Mouse (Mus musculus): Measurements from ENCODE around the gene Wrnip1. TPM values are rescaled to one million over a fixed set of nuclear protein-coding genes. Genes with fewer than 3 reads are reported as not detected.

Wrnip1 gene
- polyA plus RNA-seq, 1 experiment from 2014 or later = 26.2 TPM

DNA sequence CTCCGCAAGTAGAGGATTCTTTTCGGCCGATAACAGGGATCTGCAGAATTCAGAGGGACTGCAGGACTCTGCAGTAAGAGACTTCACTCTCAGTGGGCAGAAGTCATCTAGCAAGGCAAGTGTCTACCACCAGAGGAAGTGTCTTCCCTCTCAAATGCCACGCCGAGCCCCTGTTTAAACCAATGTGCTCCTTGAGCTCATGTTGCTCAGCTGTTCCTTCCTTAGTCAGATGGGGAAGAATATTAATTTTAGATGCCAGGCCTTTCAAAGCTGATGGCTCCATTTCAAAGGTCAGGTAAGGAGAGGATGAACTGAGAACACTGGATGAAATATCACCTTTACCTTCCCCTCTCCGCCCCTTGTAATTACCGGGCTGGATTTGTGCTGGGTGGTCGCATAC lies 18.0 kb upstream of the Wrnip1 start, which contains the start of gene Mylk4:
Gene Mylk4 (minus strand): TSS at position 139 of the 400 bp plus-strand sequence.
- Histone ChIP-seq H3K27ac (no peak within 1 kb of the TSS), H3K27me3 (no peaks in the 10 kb centered on the region), H3K9ac (no peak within 1 kb of the TSS), H3K36me3 (no peaks in the 10 kb centered on the region), H3K9me3 (no peaks in the 10 kb centered on the region), H3K4me3 (no peak within 1 kb of the TSS), H3K4me1 (peaks cover 1% of the 10 kb centered on the region; the same call in 1 of the 2 replicates), H3K4me2 (no peak within 1 kb of the TSS)
- WGBS = 77% methylated on average over 8 of the region's 8 CpGs
- ATAC-seq (ENCODE audit: insufficient number of reproducible peaks, low FRiP score, low TSS enrichment, low read depth) = no peak

DNA sequence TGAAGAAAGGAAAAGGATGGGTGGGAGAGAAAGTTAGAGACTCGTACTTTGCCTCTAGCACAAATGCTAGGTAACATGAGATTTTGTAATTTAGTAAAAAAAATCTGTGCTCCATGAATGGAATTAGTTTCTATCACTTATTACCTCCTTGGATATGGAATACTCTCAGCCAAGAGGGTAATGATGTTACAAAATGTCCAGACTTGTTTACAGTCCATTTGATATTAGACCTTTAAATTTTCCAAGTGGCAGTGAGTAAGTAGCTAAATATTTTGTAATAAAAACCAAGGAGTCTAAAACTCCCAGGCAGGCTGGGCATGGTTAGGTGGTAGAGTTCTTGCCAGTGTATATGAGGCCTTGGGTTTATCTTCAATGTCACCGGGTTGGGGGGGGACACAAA lies 14.3 kb upstream of the Wrnip1 start:
- 54% methylated on average over 2 of the region's 2 CpGs for WGBS
- H3K27me3 ChIP-seq = no peaks in the 10 kb centered on the region

DNA sequence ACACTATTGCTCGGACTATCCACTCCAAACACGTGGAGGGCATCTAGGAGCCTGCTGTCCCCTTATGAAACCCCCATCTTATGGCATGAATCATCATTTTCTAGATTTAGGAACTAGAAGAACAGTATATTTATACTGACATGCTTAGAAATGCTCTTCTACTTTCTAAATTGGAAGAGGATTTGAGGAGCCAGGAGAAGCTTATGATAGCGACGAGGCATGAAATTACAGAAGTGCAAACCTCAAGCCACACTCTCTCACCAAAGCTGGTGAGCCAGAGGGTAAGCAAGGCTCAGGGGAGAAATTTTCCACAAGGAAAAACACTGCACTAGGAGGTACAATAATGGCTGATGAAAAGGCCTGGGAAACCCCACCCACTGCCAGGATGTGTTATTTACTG lies 12.1 kb upstream of the Wrnip1 start:
- 73% methylated on average over 4 of the region's 4 CpGs for whole genome bisulfite sequencing
- no peaks in the 10 kb centered on the region for H3K36me3 ChIP-seq
- no peak overlapping the region for H3K9ac ChIP-seq
- ATAC-seq (ENCODE audit: insufficient number of reproducible peaks, low FRiP score, low TSS enrichment, low read depth) = no peak
- no peak overlapping the region for H3K27ac ChIP-seq
- no peaks in the 10 kb centered on the region for H3K27me3 ChIP-seq
- H3K4me1 ChIP-seq = 0 out of 2 replicates have a peak, but pooled peaks cover 3% of the 10 kb centered on the region
- H3K4me2 ChIP-seq = no peak overlapping the region
- no peaks in the 10 kb centered on the region for H3K9me3 ChIP-seq
- no peak overlapping the region for H3K4me3 ChIP-seq

More for the DNA sequence above, 14.3 kb upstream of the Wrnip1 start:
- no peaks in the 10 kb centered on the region for H3K36me3 ChIP-seq
- H3K27ac ChIP-seq = no peak overlapping the region
- no peaks in the 10 kb centered on the region for H3K4me1 ChIP-seq
- ATAC-seq (ENCODE audit: insufficient number of reproducible peaks, low FRiP score, low TSS enrichment, low read depth) = no peak
- H3K9ac ChIP-seq = no peak overlapping the region
- no peak overlapping the region for H3K4me3 ChIP-seq
- H3K4me2 ChIP-seq = no peak overlapping the region
- no peaks in the 10 kb centered on the region for H3K9me3 ChIP-seq

GRCm38 (mm10) chr13:32794619-32795018 lies 7.2 kb upstream of the Wrnip1 start:
- Histone ChIP-seq H3K9ac (no peak overlapping the region), H3K36me3 (no peaks in the 10 kb centered on the region), H3K9me3 (no peaks in the 10 kb centered on the region), H3K4me3 (no peak overlapping the region), H3K4me1 (0 out of 2 replicates have a peak, but pooled peaks cover 3% of the 10 kb centered on the region), H3K4me2 (no peak overlapping the region), H3K27ac (no peak overlapping the region), H3K27me3 (no peaks in the 10 kb centered on the region)
- ATAC-seq (ENCODE audit: insufficient number of reproducible peaks, low FRiP score, low TSS enrichment, low read depth) = no peak
- 43% methylated on average over 2 of the region's 2 CpGs for WGBS

DNA sequence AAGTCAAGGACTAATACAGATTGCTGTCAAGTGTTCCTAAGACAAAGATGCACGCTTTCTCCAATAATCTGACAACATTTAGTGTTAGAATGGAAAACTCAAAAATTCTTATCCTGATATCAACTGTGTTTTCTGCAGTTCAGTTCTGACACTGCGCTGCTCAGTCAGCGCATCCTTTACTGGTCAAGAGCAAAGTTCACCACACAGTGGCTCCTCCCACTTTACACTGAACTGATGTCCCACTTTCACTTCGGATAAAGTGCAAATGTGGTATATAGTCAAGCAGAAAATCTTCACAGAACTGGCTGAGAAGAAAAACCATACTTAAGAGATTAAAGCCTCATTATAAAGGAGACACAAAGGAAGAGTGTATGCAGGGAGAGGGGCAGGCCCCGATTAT lies 6.7 kb upstream of the Wrnip1 start:
- no peak overlapping the region for H3K4me2 ChIP-seq

DNA sequence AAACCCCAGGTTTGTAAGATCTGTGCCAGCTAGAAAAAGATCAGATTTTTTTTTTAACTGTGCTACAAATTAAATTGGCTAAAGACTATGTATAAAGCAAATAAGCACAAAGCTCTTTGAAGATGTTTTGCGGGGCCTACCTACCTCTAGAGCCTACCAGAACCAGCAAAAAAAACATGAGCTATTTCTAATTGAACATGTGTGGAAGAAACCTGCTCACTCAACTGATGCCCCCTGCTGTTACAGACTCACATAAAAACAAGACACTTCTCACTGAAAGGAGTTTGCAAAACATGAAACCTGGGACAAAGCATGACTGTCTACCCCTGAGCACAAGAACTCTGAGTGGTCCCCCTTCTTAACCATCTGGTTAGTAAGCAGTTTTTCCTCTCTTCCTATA lies 4.8 kb upstream of the Wrnip1 start:
- Histone ChIP-seq H3K4me1 (0 out of 2 replicates have a peak, but pooled peaks cover 3% of the 10 kb centered on the region), H3K9ac (no peak overlapping the region), H3K4me2 (no peak overlapping the region), H3K4me3 (no peak overlapping the region), H3K27me3 (no peaks in the 10 kb centered on the region), H3K9me3 (no peaks in the 10 kb centered on the region), H3K36me3 (no peaks in the 10 kb centered on the region), H3K27ac (peak overlapping the region; percentile 28; the same call in 1 of the 2 replicates)
- no peak for ATAC-seq (ENCODE audit: insufficient number of reproducible peaks, low FRiP score, low TSS enrichment, low read depth)
- WGBS = 27% methylated on average over 1 of the region's 1 CpGs

More for the DNA sequence above, 6.7 kb upstream of the Wrnip1 start:
- no peaks in the 10 kb centered on the region for H3K9me3 ChIP-seq
- H3K4me3 ChIP-seq = no peak overlapping the region
- no peaks in the 10 kb centered on the region for H3K27me3 ChIP-seq
- ATAC-seq (ENCODE audit: insufficient number of reproducible peaks, low FRiP score, low TSS enrichment, low read depth) = no peak
- no peaks in the 10 kb centered on the region for H3K36me3 ChIP-seq
- no peak overlapping the region for H3K27ac ChIP-seq
- H3K4me1 ChIP-seq = 0 out of 2 replicates have a peak, but pooled peaks cover 3% of the 10 kb centered on the region
- no peak overlapping the region for H3K9ac ChIP-seq
- 90% methylated on average over 5 of the region's 5 CpGs for WGBS

- WGBS = 67% methylated on average over 2 of the region's 2 CpGs
- H3K4me2 ChIP-seq = no peak overlapping the region
- H3K9ac ChIP-seq = no peak overlapping the region
- H3K9me3 ChIP-seq = no peaks in the 10 kb centered on the region
- no peaks in the 10 kb centered on the region for H3K27me3 ChIP-seq
- H3K4me3 ChIP-seq = no peak overlapping the region
- peaks cover 13% of the 10 kb centered on the region for H3K4me1 ChIP-seq
- H3K36me3 ChIP-seq = no peaks in the 10 kb centered on the region
- no peak for ATAC-seq (ENCODE audit: insufficient number of reproducible peaks, low FRiP score, low TSS enrichment, low read depth)
- H3K27ac ChIP-seq = no peak overlapping the region
These were observed 2.7 kb upstream of the Wrnip1 start for GRCm38 (mm10) chr13:32799131-32799530.

DNA sequence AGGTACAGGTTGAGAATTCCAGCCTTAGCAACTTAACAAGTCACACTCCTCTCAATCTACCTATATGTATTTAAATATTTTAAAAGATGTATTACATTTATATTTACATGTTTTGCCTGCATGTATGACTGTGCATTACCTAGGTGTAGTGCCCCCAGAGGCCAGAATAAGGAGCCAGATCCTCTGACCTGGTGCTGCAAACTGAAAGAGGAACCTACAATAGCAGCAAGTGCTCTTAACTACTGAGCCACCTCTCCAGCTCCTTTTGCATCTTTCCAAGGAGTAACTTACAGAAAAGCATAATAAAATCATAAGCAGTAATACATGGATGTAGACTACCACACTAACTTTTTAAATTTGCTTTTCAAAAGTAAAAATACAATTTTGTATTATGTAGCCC lies 979 bp upstream of the Wrnip1 start:
- no peak overlapping the region for H3K9ac ChIP-seq
- H3K4me3 ChIP-seq = no peak overlapping the region
- H3K27me3 ChIP-seq = no peaks in the 10 kb centered on the region
- no peak overlapping the region for H3K27ac ChIP-seq
- no peak for ATAC-seq (ENCODE audit: insufficient number of reproducible peaks, low FRiP score, low TSS enrichment, low read depth)
- H3K4me2 ChIP-seq = peak overlapping the region; percentile 78; the same call in 1 of the 2 replicates
- peaks cover 13% of the 10 kb centered on the region for H3K4me1 ChIP-seq
- H3K9me3 ChIP-seq = no peaks in the 10 kb centered on the region
- peaks cover 7% of the 10 kb centered on the region; the same call in 1 of the 2 replicates for H3K36me3 ChIP-seq

DNA sequence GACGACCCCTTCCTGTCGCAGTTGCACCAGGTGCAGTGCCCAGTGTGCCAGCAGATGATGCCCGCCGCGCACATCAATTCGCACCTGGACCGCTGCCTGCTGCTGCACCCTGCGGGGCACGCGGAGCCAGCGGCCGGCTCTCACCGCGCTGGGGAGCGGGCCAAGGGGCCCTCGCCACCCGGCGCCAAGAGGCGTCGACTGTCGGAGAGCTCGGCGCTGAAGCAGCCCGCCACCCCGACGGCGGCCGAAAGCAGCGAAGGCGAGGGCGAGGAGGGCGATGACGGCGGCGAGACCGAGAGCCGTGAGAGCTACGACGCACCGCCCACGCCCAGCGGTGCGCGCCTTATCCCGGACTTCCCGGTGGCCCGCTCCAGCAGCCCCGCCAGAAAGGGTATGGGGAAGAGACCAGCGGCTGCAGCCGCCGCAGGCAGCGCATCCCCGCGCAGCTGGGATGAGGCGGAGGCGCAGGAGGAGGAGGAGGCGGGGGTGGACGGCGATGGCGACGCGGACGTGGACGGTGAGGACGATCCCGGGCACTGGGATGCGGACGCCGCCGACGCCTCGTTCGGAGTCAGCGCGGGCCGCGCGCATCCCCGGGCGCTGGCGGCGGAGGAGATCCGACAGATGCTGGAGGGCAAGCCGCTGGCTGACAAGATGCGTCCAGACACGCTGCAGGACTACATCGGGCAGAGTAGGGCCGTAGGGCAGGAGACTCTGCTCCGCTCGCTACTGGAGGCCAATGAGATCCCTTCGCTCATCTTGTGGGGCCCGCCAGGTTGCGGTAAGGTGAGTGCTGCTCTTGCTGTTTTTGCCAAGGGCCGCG lies 632 bp downstream of the Wrnip1 start, which contains the start of gene D930007J09Rik:
Gene D930007J09Rik (minus strand): TSS at position 591 of the 823 bp plus-strand sequence.
- peaks cover 13% of the 10 kb centered on the region for H3K4me1 ChIP-seq
- H3K4me2 ChIP-seq = peak within 1 kb of the TSS; percentile 78
- under 1% methylated on average over 95 of the region's 95 CpGs for WGBS
- peak within 1 kb of the TSS; percentile 86 for H3K27ac ChIP-seq
- H3K27me3 ChIP-seq = no peaks in the 10 kb centered on the region
- peaks cover 18% of the 10 kb centered on the region for H3K36me3 ChIP-seq
- H3K4me3 ChIP-seq = peak within 1 kb of the TSS; percentile 83
- ATAC-seq (ENCODE audit: insufficient number of reproducible peaks, low FRiP score, low TSS enrichment, low read depth) = peak; percentile 8
- no peaks in the 10 kb centered on the region for H3K9me3 ChIP-seq
- peak within 1 kb of the TSS; percentile 84 for H3K9ac ChIP-seq

DNA sequence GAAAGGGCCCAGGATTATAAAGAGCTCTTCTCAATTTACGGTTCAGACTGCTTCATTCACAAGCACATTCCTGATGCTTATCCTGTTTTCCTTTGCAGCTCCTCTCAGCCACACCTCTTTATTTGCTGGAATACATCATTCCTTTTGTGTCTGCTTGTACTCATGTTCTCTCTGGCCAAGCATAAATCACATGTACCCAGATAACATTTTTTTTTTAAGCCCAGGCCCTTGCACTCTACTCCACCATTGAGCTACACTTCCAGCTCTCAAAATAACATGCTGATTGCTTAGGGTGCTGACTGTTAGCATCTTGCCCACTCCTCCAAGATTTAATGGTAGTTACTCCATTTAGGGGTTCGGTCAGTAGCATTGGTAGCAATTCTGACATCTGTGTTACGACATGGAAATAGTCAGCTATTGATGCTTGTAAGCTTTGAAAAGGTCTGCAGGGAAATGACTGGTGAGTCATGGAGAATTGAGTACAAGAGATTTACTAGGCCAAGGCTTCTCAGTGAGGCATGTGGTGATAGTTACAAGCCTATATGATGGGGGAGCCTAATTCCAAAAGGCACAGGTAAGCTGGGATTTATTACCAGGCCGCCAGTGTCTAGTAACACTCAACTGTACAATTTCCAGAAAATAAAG lies 2.0 kb downstream of the Wrnip1 start:
- no peak for ATAC-seq (ENCODE audit: insufficient number of reproducible peaks, low FRiP score, low TSS enrichment, low read depth)
- Histone ChIP-seq H3K4me3 (peak overlapping the region; percentile 83), H3K27ac (no peak overlapping the region), H3K9me3 (no peaks in the 10 kb centered on the region), H3K4me1 (peaks cover 13% of the 10 kb centered on the region), H3K4me2 (peak overlapping the region; percentile 78), H3K36me3 (peaks cover 24% of the 10 kb centered on the region), H3K9ac (no peak overlapping the region), H3K27me3 (no peaks in the 10 kb centered on the region)
- WGBS = 49% methylated on average over 4 of the region's 4 CpGs

DNA sequence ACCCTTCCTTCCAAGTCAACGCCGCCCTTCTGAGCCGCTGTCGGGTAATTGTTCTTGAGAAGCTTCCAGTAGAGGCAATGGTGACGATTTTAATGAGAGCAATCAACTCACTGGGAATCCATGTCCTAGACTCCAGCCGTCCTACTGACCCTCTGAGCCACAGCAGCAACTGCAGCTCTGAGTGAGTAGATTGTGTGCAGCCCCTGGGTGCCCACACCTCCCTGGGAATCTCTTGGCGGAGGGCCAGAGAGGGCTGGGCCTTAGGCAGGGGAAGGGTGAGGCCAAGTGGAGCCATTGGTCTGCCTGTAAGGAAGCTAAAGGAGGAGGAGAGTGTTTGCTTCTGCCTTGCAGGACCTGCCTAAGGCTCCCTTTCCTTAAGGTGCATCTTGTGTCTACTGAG lies 5.0 kb downstream of the Wrnip1 start:
- H3K4me1 ChIP-seq = peaks cover 13% of the 10 kb centered on the region
- H3K27me3 ChIP-seq = no peaks in the 10 kb centered on the region
- ATAC-seq (ENCODE audit: insufficient number of reproducible peaks, low FRiP score, low TSS enrichment, low read depth) = no peak; the same call in 1 of the 2 replicates
- no peak overlapping the region for H3K4me3 ChIP-seq
- H3K4me2 ChIP-seq = no peak overlapping the region
- no peak overlapping the region for H3K9ac ChIP-seq
- peaks cover 39% of the 10 kb centered on the region for H3K36me3 ChIP-seq
- H3K9me3 ChIP-seq = no peaks in the 10 kb centered on the region
- 81% methylated on average over 7 of the region's 7 CpGs for WGBS
- H3K27ac ChIP-seq = no peak overlapping the region

- no peak overlapping the region for H3K4me3 ChIP-seq
- no peak overlapping the region for H3K27ac ChIP-seq
- no peak for ATAC-seq (ENCODE audit: insufficient number of reproducible peaks, low FRiP score, low TSS enrichment, low read depth)
- H3K36me3 ChIP-seq = peaks cover 45% of the 10 kb centered on the region
- H3K4me2 ChIP-seq = no peak overlapping the region
- H3K9me3 ChIP-seq = no peaks in the 10 kb centered on the region
- no peak overlapping the region for H3K9ac ChIP-seq
- H3K27me3 ChIP-seq = no peaks in the 10 kb centered on the region
- WGBS = 94% methylated on average over 3 of the region's 3 CpGs
- peaks cover 13% of the 10 kb centered on the region for H3K4me1 ChIP-seq
These were observed 5.8 kb downstream of the Wrnip1 start for GRCm38 (mm10) chr13:32807624-32808023.
